In genomic region chr19:17125380-17125779, GRCm38 (mm10) we compare ENCODE assay signal across 29 mouse cellular contexts.
DNase-seq lines count a peak whose midpoint lies in the region; ATAC-seq and TF ChIP-seq lines count a peak whose summit lies in the region.
"Had no signal": no experiment of that assay in that cellular context is flagged by ENCODE, and none has a peak within 500 bp of the region (broad histone marks: within the 10 kb centered on the region; RNA-seq: fewer than 3 reads in every experiment).

No protein-coding gene starts in this region.

- no peak for ATAC-seq in lung, embryonic 14.5 days (ENCODE audit: insufficient read depth)
- ATAC-seq in megakaryocyte progenitor cell, adult 5-6 weeks (replicated peaks; ENCODE audit: poor library complexity), result peak; percentile 66
- ATAC-seq in forebrain, embryonic 15.5 days (replicated peaks), result no peak
- ATAC-seq: CD4-positive, CD25-positive, alpha-beta regulatory T cell, adult 4 months; forebrain, embryonic 16.5 days; liver, postnatal 0 days had no signal

- no peak overlapping the region for H3K9ac ChIP-seq in lung, embryonic 14.5 days
- H3K9ac ChIP-seq in forebrain, embryonic 15.5 days (replicated peaks), result no peak overlapping the region
- H3K9ac ChIP-seq: heart, embryonic 13.5 days; hindbrain, embryonic 14.5 days; liver, postnatal 0 days; midbrain, embryonic 15.5 days; neural tube, embryonic 12.5 days had no signal

- peak; percentile 24 for DNase-seq in gastrocnemius, adult 2 months
- no peak for DNase-seq in gastrocnemius, adult 8-10 months (ENCODE audit: low spot score in 2 of 2)
- DNase-seq in lung, embryonic 14.5 days, result peak; percentile 12
- DNase-seq in lung, postnatal 25 days (ENCODE audit: low spot score), result no peak
- peak; percentile 39 for DNase-seq in ZHBTc4 (ENCODE audit: low read depth, low spot score)
- DNase-seq in ovary, adult 18-20 months (ENCODE audit: low spot score), result no peak
- DNase-seq: adrenal gland, postnatal 36 days; cerebellum, adult 11 months; cerebellum, adult 9-11 months; heart, postnatal 36 days; kidney, adult 8-10 months; kidney, postnatal 14 days; liver, postnatal 0 days; retina, postnatal 1 day; right cerebral cortex, postnatal 25 days; thymus, postnatal 14 days had no signal

- H3K4me1 ChIP-seq in lung, embryonic 14.5 days (ENCODE audit: insufficient read depth), result no peaks in the 10 kb centered on the region
- H3K4me1 ChIP-seq in forebrain, embryonic 15.5 days, result no peaks in the 10 kb centered on the region
- H3K4me1 ChIP-seq: embryonic facial prominence, embryonic 10.5 days; heart, embryonic 13.5 days; limb, embryonic 10.5 days; midbrain, embryonic 15.5 days; neural tube, embryonic 12.5 days had no signal

- H3K36me3 ChIP-seq in lung, embryonic 14.5 days (ENCODE audit: insufficient read depth), result no peaks in the 10 kb centered on the region
- no peaks in the 10 kb centered on the region for H3K36me3 ChIP-seq in forebrain, embryonic 15.5 days
- H3K36me3 ChIP-seq: embryonic facial prominence, embryonic 10.5 days; G1E; heart, embryonic 13.5 days; limb, embryonic 10.5 days; midbrain, embryonic 15.5 days; neural tube, embryonic 12.5 days had no signal

- no peak overlapping the region for H3K27ac ChIP-seq in gastrocnemius, adult 2 months
- no peak overlapping the region for H3K27ac ChIP-seq in lung, embryonic 14.5 days (ENCODE audit: low read depth)
- H3K27ac ChIP-seq in forebrain, embryonic 15.5 days (replicated peaks), result no peak overlapping the region
- H3K27ac ChIP-seq: embryonic facial prominence, embryonic 10.5 days; heart, embryonic 13.5 days; hindbrain, embryonic 14.5 days; layer of hippocampus, adult 2 months; limb, embryonic 10.5 days; midbrain, embryonic 15.5 days; neural tube, embryonic 12.5 days had no signal

- intact Hi-C loops in gastrocnemius, adult 2 months (cut with DNase I), result loop anchor here (2.0 kb wide), 1 partner anchor 263 kb away; no protein-coding TSS in a partner anchor

- H3K9me3 ChIP-seq in lung, embryonic 14.5 days (ENCODE audit: low read depth, low read length), result no peaks in the 10 kb centered on the region
- H3K9me3 ChIP-seq in forebrain, embryonic 15.5 days, result no peaks in the 10 kb centered on the region
- H3K9me3 ChIP-seq: embryonic facial prominence, embryonic 10.5 days; G1E; heart, embryonic 13.5 days; limb, embryonic 10.5 days; midbrain, embryonic 15.5 days; neural tube, embryonic 12.5 days had no signal

- no peak for TF ChIP-seq CTCF in gastrocnemius, adult 2 months (IDR thresholded peaks at IDR 0.05)
- TF ChIP-seq CTCF in lung, embryonic 14.5 days (IDR thresholded peaks at IDR 0.05; ENCODE audit: low read depth), result no peak

- WGBS in lung, embryonic 14.5 days, result 81% methylated on average over 7 of the region's 7 CpGs
- WGBS in forebrain, embryonic 15.5 days, result 89% methylated on average over 7 of the region's 7 CpGs

- no peak overlapping the region for H3K4me3 ChIP-seq in gastrocnemius, adult 2 months
- no peak overlapping the region for H3K4me3 ChIP-seq in lung, embryonic 14.5 days (ENCODE audit: low read depth, low read length)
- no peak overlapping the region for H3K4me3 ChIP-seq in forebrain, embryonic 15.5 days
- H3K4me3 ChIP-seq: embryonic facial prominence, embryonic 10.5 days; heart, embryonic 13.5 days; layer of hippocampus, adult 2 months; limb, embryonic 10.5 days; midbrain, embryonic 15.5 days; neural tube, embryonic 12.5 days had no signal

- no peaks in the 10 kb centered on the region for H3K27me3 ChIP-seq in lung, embryonic 14.5 days (ENCODE audit: insufficient read depth, low read length)
- H3K27me3 ChIP-seq in forebrain, embryonic 15.5 days, result no peaks in the 10 kb centered on the region; the same call in 1 of the 2 replicates
- H3K27me3 ChIP-seq: heart, embryonic 13.5 days; midbrain, embryonic 15.5 days; neural tube, embryonic 12.5 days had no signal

- H3K4me2 ChIP-seq in lung, embryonic 14.5 days, result no peak overlapping the region
- no peak overlapping the region for H3K4me2 ChIP-seq in forebrain, embryonic 15.5 days (replicated peaks)
- H3K4me2 ChIP-seq: heart, embryonic 13.5 days; hindbrain, embryonic 14.5 days; liver, embryonic 11.5 days; midbrain, embryonic 15.5 days; neural tube, embryonic 12.5 days had no signal

Comparison
In these comparisons a context has a peak if more than half of its experiments do, and no peak if none do; other contexts are left out.
1. DNase-seq: peak in gastrocnemius, adult 2 months (single experiment), lung, embryonic 14.5 days (single experiment) and ZHBTc4 (single experiment); none in gastrocnemius, adult 8-10 months (0 of 2), lung, postnatal 25 days (single experiment) and ovary, adult 18-20 months (single experiment).